Mouse (Mus musculus) gonadal fat pad, adult 2 months (tissue): ENCODE measurements around the gene Pald1. TPM values are rescaled to one million over a fixed set of nuclear protein-coding genes. Genes with fewer than 3 reads are reported as not detected.
A peak's percentile ranks its signal among the peaks of the same experiment; 100 is the strongest.

Source experiments
- DNase-seq: peaks from one replicate; pipeline ENCODE4 v3.0.0-alpha.2; 2012; ENCODE audit warnings: low read depth
- polyA plus RNA-seq: library from polyadenylated mRNA; depleted of rRNA; stranded (reverse); fragments of >200 nt; gene quantifications from 2 replicates; pipeline ENCODE4 v1.2.3, GENCODE M21; 2012

Pald1 gene
- polyA plus RNA-seq, 1 experiment, result 18.8 TPM

DNA sequence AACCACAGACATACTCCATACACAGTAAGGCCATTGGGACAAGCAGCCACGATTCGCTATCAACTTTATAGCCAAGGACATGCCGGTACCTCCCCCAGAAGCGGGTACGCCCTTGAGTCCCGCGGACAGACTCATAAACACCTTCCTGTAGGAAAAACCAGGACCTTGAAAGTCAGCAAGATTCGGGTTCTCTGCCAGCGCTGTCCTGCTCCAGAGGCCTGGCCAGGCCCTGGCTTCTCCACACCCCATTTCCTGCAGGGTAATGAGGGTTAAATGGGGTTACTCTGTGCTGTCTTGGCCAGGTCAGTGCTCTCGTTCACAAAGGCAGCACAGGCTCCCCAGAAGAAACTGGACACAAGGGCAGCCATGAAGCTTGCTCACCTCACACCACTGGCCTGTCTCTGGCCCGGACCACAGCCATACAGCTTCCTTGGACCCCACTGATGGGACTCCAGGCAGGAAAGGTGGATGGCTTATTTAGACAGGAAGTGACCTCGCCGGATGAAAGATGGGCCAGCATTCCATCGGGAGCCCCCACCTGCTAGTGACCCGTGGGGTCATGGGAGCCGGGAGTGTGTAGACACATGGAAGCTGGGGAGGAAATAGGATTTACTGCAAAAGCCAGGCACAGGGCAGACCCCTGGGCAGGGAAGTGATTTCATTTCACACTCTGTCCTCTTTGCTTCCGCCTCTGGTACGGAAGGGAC, 12.9 kb downstream of the Pald1 start:
- DNase-seq, result no peak

DNA sequence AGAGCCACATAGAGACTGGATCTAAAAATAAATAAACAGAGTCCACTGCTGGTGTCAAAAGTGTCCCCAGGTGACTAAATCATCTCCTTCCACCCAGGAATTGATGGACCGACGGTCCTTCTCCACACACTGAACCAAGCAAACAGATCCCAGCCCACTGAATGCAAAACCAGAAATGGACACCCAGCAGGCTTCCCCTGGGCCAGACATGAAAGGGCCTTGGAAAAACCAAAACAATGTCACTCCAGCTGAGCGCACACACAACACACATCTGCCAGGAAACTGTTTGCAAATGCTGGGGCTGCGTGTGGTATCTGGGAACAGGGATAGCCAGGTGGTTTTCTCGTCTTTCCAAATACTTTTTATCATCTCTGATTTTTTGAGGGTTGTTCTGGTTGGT, 13.6 kb downstream of the Pald1 start:
- DNase-seq, result no peak

DNA sequence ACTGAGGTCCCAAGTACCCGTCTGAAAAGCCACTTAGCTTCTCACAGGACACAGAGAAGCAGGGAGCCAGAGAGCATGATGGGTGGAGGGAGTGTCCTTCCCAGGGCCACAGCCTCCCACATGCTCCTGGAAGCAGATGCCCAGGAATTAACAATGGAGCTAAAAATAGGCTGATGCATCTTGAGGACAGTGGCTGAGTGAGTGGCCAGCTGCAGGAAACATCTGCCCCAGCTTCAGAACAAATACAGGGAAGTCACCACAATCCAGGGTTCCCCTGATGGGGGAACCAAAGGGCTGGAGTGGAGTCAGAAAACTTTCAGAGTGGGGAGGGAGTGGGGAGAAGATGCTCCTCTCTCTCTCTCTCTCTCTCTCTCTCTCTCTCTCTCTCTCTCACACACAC, 17.4 kb downstream of the Pald1 start:
- DNase-seq, result no peak

DNA sequence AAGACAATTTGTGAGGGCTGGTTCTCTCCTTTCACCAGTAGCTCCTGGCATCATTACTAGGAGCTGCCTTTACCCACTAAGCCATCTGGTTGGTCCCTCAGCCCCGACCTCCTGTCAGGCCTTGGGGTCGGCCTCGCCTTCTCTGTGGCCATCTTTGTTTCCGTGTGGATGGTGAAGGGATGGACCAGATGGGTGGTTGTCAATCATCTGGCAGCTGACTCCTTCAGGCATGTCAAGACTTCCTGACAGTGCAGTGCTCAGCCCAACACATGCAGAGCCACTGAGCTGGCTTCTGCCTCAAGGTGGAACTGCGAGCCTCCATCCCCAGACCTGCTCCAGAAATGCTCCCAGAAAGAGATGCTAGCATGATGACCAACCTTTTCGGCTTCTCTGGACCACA, 18.9 kb downstream of the Pald1 start:
- no peak for DNase-seq

DNA sequence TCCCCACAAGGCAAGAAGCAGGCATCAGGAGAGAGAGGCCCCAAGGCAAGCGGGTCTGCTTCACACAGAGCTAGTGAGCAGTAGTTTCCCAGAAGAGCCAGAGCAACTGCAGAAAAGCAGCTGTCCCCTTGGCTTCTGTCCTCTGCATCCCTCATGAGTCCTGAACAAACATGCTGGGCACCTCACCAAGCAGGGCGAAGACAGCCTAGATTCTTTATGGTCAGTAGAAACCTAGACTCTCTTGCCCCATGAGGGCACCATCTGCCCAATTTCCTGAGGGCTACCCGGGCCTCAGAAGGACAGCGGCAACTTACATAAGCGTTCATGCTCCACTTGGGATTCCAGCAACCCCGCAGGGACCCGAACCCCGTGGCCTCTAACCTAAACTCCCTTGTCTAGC, 20.3 kb downstream of the Pald1 start:
- no peak for DNase-seq

DNA sequence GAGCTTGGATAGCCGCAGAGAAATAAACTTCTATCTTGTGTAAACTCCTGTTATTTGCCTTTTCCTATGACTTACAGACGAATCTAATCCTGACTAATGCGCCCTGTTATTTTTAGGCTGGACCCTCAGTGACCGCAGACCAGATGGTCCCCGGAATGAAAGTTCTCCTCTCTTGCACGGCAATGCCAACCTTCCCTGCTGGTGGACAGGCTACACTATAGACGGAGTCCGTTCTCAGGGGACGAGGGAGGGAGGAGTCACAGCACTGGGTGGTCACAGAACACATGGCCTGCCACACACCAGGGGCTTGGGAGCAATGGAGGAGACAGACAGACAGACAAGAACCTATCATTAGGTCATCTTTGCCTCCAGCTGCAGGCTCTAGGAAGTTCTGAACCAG, 20.8 kb downstream of the Pald1 start:
- DNase-seq, result no peak

DNA sequence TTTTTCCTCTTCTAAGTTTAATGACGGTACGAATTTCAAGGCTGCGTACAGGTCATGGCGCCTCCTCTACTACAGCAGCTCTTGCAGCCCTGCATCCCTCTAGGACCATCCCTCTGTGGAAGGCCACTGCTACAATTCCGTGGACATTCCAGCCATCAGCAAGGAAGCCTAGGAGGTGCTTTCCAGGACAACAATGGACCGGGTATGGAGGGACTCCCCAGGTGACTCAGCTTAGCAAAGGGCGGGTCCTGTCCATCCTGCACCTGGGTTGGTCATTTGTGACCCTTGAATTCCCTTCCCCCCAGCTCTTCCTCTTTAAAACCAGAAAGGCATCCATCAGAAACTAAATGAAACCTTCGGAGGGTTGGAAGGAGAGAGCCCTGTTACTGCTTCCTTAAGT, 22.7 kb downstream of the Pald1 start:
- DNase-seq, result no peak

DNA sequence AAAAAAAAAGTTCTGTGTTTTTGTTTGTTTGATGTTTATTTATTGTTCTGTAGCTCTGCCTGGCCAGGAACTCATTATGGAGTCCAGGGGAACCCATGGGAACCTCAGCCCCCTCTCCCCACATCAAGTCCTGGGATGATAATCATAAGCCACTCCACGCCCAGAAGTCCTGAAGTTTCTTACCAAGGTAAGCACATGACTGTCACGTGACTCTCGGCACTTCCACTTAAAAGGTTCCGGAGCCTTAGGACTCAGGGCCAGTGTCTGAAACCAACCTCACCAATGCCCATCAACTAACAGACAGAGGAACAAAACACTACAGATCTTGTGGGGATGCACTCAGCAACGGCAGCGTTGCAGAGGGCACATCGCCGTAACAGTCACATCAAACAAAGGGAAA, 23.9 kb downstream of the Pald1 start:
- DNase-seq, result no peak

DNA sequence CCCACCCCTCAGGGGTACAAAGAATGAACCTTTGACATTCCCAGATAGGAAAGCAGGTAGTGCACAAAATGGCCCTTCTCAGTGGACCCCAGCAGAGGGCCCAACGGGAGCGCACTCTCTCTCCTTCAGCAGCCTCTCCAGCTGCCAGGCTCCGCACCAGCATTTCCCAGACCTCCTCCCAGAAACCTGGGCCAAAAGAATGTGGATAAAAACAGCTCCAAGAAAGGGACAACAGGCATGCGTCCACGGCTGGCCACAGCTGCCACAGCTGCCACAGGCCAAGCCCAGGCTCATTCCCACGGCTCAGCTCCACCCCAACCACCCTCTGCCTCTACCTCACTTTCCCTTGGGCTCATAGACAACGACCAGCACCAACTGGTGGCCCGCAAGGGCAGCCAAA, 25.7 kb downstream of the Pald1 start:
- DNase-seq, result no peak

DNA sequence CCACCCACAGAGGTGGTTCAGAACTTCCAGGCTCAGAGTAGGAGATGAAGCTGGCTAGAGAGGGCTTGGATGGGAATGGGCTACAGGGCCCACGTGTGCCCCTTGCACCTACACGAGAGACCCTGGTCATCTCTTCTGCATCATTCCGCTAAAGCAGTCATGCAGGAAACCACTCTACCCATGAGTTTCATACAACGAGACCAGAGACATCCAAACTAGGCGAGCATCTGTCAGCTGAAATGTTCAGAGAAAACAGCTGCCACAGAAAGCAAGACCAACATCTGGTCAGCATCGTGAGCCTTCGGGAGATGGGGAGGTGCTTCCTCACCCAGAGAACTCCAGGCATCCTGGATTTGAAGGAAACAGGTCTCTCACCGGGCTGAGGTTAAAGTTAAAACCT, 26.8 kb downstream of the Pald1 start:
- DNase-seq, result no peak

DNA sequence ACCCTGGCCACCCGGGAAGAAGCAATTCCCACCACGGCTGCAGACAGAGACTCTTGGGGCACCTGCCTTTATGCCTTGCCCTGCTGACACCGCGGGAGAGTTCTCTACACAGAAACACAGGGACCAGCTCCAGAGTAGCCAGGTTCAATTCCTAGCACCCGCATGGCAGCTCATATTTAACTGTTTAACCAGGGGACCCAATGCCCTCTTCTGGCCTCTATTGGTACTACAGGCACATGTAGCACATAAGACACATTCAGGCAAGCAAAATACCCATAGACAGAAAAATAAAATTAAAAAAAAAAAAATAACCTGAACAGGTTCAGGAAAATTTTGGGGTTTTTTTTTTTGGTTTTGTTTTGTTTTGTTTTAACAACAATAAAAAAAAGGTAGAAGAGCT, 27.2 kb downstream of the Pald1 start:
- DNase-seq, result no peak

DNA sequence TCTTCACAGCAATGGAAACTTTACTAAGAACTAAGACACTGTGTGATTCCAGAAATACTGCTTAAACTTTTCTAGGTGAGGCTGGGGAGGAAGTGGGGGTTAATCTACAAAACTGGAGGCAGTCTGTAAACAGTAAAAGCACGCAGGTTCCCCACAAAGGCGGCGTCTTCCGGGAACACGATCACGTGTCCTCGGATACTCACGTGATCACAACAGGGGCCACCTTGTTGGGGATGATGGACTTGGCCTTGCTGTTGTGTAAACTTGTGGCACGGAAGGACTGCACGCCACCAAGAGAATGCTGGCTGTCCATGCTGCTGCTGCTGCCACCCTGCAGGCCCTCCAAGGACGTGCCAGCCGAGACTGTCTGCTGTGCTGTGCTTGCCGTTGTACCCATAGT, 27.7 kb downstream of the Pald1 start:
- no peak for DNase-seq

DNA sequence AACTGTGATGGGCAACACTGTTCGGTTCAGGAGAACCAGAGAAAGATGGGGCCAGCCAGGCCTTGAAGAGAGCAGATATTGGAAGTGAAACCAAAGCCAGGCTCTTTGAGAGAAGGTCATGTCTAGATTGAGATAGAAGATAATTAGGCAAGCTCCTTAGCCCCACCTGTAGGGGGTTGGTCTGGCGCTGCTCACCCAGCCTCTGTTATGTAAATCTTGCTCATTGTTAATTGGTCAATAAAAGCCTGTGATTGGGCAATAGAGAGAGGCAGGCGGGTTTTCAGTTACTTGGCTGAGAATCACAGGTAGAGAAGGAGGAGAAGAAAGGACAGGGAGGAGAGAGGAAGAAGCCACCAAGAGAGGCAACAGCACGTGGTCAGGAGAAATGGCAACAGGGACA, 32.1 kb downstream of the Pald1 start:
- DNase-seq, result peak; percentile 36

DNA sequence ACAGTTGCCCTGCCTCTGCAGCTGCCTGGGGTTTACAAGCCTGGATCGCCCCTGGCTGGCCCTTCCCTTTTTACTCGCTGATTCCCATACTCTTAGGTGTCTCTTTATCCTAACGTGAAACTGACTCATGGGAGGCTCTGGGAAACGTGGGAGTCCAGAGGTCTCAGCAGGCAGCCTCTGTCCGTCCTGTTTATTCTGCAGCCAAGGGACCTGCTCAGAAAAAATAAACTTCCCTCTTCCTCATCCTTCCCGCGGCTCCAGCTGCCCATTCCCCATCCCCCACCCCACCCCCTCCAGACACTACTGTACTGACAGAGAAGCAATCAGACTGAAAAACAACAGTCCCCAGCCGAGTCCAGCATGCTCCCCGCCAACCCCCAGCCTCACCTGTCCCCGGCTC, 37.0 kb downstream of the Pald1 start:
- no peak for DNase-seq

DNA sequence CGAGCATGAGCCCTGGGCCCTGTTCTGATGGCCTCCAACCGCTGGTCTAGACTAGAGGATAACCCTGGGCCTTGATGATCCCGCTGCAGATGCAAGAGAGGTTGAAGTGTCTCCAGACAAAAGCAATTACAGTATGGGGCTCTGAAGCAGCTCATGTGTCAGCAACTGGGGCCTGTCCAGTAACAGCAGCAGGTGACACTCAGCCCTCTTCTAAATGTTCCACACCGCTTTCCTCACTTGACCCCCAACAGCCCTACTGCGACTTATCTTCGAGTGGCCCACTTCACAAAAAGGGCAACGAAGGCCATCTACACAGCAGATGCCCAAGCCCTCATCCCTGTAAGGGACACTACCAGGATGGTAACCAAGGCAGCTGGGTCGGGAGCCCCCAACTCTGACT, 38.2 kb downstream of the Pald1 start:
- no peak for DNase-seq

DNA sequence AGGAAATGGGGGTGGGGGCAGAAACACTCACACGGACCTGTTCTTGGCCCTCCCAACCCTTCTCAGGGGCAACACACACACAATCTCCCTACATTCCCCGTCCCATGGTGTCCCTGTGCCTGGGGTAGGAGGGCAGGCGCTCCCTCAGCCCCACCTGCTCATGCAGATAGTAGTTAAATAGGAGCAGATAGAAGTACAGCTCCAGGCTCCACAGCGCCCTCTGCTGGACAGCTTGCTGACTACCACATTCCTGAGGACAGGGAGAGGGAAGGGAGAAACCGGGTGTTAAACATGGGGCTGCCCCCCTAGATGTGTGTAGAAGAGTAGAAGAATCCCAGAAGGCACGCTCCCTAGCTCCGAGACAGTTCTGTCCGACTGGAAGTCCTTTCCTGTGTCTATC, 39.4 kb downstream of the Pald1 start:
- DNase-seq, result no peak

DNA sequence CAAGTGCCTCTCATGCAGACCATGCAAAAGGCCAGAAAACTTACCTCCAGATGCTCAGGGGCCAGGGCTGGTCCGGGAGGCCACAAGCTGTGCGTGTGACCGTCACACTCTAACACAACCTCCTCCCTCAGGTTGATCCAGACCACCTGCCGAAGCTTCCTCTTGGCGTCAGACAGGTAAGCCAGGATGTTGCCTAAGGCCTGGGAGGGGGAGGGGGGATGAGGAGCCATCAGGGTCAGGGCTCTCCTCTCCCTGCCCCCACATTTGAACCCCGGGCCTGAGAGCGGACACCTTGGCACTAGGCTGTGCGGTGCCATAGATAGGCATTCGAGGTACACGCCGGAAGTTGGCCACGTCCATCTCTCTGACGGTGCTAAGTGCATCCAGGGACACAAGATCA, 40.6 kb downstream of the Pald1 start:
- no peak for DNase-seq

DNA sequence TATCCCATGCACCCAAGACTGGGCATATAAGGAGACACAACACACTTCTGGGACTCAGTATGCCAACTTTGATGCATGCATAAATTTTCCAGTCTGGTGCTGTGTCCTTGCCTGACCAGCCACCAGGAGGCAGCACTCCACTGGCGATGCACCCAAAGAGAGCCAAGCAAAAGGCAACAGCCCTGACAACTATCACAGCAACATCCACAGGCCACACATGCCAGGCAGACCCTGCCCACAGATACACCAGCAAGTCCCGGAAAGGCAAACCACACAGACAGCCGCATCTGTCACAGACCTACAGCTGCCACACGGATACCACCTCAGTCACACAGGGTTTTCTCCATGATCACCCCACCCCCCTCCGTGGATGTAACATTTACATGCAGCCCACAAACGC, 41.8 kb downstream of the Pald1 start:
- no peak for DNase-seq

DNA sequence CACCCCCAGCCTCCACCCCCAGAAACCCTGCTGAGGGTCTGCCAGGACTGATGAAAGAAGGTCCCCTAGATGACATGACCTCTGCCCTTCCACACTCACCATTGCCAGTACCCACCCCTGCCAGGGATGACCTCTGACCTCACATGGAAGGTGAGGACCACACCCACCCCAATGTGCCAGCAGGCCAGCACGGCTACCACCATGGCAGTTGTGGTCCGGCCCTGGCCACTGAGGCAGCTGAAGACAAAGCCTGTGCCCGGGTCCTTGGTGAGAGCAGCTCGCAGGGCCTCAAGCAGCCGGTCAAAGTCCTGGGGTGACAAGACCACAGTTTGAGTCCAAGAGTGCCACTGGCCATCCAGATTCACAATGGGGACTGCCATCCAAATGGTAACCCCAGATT, 42.3 kb downstream of the Pald1 start:
- no peak for DNase-seq

DNA sequence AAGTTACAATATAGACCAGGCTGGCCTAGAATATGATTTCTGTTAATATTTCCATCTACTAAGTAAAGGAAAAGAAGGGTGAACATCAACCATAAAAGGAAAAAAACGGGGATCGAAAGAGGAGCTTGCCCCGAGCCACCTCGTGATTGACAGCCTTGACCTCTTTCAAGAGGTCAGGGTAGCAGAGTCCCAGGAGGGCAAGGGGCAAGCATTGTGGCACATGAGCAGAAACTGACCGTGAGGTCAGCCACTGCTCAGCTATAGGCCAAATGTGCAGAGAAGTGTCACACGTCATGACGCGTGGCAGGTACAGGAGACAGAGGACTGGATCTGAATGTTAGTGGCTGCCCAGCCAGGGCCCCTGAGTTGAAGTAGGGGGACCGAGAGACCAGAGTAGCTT, 43.1 kb downstream of the Pald1 start:
- no peak for DNase-seq

DNA sequence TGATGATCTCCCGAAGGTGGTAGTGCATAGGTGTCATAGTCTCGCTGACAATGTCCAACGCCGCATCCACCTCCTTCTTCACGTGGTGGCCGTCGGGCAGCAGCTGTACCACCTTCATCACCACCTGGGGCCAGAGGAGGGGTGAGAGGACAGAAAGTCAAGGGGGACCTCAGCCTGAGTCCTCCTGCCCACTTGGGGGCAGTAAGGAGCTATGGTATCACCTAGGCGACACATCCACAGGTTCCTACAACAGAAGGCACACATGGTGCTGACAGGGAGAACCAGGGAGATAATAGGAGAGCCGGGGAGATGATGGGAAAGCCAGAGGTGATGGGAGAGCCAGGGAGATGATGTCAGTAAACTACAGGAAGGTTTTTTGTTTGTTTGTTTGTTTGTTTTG, 44.1 kb downstream of the Pald1 start:
- DNase-seq, result no peak

DNA sequence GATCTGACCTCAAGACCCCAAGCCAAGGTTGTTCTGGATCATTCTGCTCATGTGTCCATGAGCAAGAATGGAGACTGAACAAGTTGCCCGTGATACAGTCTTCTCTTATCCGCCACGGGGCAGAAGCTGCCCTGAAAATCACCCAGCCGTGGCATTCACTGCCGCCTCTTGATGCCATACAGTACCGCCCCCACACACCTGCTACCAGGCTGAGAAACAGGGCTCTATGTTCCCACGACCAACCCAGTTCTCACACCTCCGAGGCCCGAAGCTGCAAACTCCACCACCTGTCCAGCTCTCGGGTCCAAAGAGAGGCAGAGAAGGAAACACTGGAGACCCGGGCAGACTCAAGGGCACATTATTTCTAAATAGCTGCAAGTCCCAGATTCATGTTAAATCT, 45.7 kb downstream of the Pald1 start:
- no peak for DNase-seq

DNA sequence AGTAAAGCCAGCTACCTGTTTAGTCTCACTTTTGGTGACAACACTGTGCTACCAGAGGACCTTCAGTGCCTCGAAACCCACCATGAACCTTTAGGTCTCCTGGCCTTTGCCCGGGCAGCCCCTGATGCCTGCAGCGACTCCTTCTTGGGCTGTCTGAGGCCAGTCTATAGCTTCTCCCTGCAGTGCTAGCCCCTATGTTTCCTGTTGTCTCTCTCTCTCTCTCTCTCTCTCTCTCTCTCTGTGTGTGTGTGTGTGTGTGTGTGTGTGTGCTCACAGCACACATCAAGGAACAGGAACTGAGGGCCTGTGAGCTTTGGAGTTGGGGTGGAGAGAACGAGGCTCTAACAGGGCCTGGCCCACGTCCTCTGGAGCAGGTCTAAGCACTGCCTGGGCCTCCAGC, 46.7 kb downstream of the Pald1 start:
- no peak for DNase-seq

DNA sequence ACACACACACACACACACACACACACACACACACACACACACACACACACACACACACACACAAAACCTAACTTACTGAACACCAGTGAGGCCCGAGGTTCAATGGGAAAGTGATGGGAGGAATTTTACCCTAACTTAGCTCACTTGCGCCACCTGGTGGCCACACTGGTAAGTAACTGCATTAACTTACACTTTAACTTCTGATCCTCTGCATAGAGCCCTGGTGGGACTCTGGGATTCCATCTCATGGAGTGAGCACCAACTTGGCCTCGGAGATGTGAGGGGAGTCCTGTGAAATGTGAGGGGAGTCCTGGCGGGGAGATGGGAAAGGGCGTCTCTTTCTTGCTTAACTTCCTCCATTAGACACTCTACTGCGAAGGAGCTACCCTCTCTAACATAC, 47.2 kb downstream of the Pald1 start:
- no peak for DNase-seq

DNA sequence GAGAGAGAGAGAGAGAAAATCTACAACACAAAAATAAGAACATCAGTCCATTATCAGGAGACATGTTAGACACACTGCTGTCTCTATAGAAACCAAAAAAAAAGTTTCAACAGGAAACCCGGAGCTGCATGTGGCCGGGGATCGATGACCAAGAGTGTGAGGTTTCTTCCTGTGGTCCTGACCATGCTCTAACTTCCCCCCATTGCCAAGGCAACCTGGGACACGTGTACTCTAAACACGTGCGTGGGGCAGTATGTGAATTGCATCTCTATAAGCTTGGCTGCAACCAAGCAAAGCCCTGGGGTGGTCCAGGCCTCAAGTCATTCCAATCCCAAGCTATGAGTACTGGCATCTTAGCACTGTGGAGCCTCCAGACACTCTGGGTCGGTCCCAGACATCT, 48.8 kb downstream of the Pald1 start:
- no peak for DNase-seq
